Mouse (Mus musculus): ENCODE data around the gene Ankrd11. TPM values are rescaled to one million over a fixed set of nuclear protein-coding genes. Genes with fewer than 3 reads are reported as not detected.

Gene Ankrd11
- polyA plus RNA-seq, 1 experiment from 2014 or later: 53.8 TPM

GRCm38 (mm10) chr8:123042974-123043625, 1.0 kb upstream of the Ankrd11 start:
- ATAC-seq (replicated peaks; ENCODE audit: low FRiP score): no peak
- Histone ChIP-seq H3K27me3 (replicated peaks; ENCODE audit: control insufficient read depth, insufficient read depth, low read length) (no peaks in the 10 kb centered on the region), H3K4me3 (ENCODE audit: low read depth, low read length) (peak overlapping the region; percentile 100), H3K9ac (ENCODE audit: low read depth, low read length) (peak overlapping the region; percentile 95), H3K4me1 (replicated peaks; ENCODE audit: control insufficient read depth, insufficient read depth, low read length) (peaks cover 27% of the 10 kb centered on the region), H3K4me2 (peak overlapping the region; percentile 78), H3K27ac (ENCODE audit: low read depth, low read length) (peak overlapping the region; percentile 98), H3K36me3 (ENCODE audit: control insufficient read depth, insufficient read depth, low read length) (no peaks in the 10 kb centered on the region), H3K9me3 (ENCODE audit: control insufficient read depth, low read length) (no peaks in the 10 kb centered on the region)
- no peak for DNase-seq (ENCODE audit: low spot score)
- WGBS: 18% methylated on average over 22 of the region's 22 CpGs

GRCm38 (mm10) chr8:123041774-123042105, 337 bp downstream of the Ankrd11 start:
- no peak for ATAC-seq (replicated peaks; ENCODE audit: low FRiP score)
- H3K36me3 ChIP-seq (ENCODE audit: control insufficient read depth, insufficient read depth, low read length): no peaks in the 10 kb centered on the region

GRCm38 (mm10) chr8:123041008-123041773, 886 bp downstream of the Ankrd11 start:
- H3K9ac ChIP-seq (ENCODE audit: low read depth, low read length): peak overlapping the region; percentile 100
- DNase-seq (ENCODE audit: low spot score): peak; percentile 67
- peak overlapping the region; percentile 100 for H3K4me3 ChIP-seq (ENCODE audit: low read depth, low read length)
- H3K27ac ChIP-seq (ENCODE audit: low read depth, low read length): peak overlapping the region; percentile 97
- ATAC-seq (replicated peaks; ENCODE audit: low FRiP score): no peak
- H3K9me3 ChIP-seq (ENCODE audit: control insufficient read depth, low read length): no peaks in the 10 kb centered on the region
- H3K36me3 ChIP-seq (ENCODE audit: control insufficient read depth, insufficient read depth, low read length): no peaks in the 10 kb centered on the region
- H3K4me1 ChIP-seq (replicated peaks; ENCODE audit: control insufficient read depth, insufficient read depth, low read length): peaks cover 43% of the 10 kb centered on the region
- peak overlapping the region; percentile 77 for H3K4me2 ChIP-seq
- under 1% methylated on average over 69 of the region's 71 CpGs for WGBS
- no peaks in the 10 kb centered on the region for H3K27me3 ChIP-seq (replicated peaks; ENCODE audit: control insufficient read depth, insufficient read depth, low read length)

More at GRCm38 (mm10) chr8:123041774-123042105, 337 bp downstream of the Ankrd11 start:
- Histone ChIP-seq H3K4me3 (ENCODE audit: low read depth, low read length) (peak overlapping the region; percentile 100), H3K27me3 (replicated peaks; ENCODE audit: control insufficient read depth, insufficient read depth, low read length) (no peaks in the 10 kb centered on the region), H3K9ac (ENCODE audit: low read depth, low read length) (peak overlapping the region; percentile 100), H3K9me3 (ENCODE audit: control insufficient read depth, low read length) (no peaks in the 10 kb centered on the region), H3K27ac (ENCODE audit: low read depth, low read length) (peak overlapping the region; percentile 97), H3K4me1 (replicated peaks; ENCODE audit: control insufficient read depth, insufficient read depth, low read length) (peaks cover 38% of the 10 kb centered on the region), H3K4me2 (peak overlapping the region; percentile 77)
- DNase-seq (ENCODE audit: low spot score): no peak
- 2% methylated on average over 29 of the region's 60 CpGs for WGBS

DNA sequence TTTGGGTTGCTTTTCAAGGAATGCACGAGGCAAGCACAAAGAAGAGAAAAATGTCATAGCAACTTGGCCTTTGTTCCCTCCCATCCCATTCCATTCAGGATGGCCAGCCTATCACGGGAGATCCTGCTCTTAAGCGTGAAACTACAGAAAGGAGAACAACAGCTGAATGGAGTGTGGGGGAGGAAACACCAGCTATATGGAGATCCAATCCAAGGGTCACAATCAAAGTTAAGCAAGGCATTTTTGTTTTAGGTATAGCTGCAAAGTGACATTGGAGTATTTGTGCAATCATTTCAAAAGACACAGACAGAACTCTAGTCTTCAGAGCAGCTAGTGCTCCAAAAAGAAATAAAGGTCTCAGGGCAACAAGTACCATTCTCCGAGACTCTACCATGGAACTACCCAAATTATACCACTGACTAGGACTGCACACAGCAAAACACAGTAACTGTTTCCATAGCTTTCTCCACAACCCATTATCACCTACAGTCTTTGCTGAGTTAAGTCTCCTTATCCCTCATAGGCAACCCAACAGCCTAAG, 1.9 kb downstream of the Ankrd11 start:
- Histone ChIP-seq H3K4me3 (ENCODE audit: low read depth, low read length) (peak overlapping the region; percentile 100), H3K9me3 (ENCODE audit: control insufficient read depth, low read length) (no peaks in the 10 kb centered on the region), H3K36me3 (ENCODE audit: control insufficient read depth, insufficient read depth, low read length) (no peaks in the 10 kb centered on the region), H3K9ac (ENCODE audit: low read depth, low read length) (peak overlapping the region; percentile 100), H3K27ac (ENCODE audit: low read depth, low read length) (peak overlapping the region; percentile 97; the same call in 1 of the 2 replicates), H3K4me1 (replicated peaks; ENCODE audit: control insufficient read depth, insufficient read depth, low read length) (peaks cover 53% of the 10 kb centered on the region), H3K4me2 (peak overlapping the region; percentile 77), H3K27me3 (replicated peaks; ENCODE audit: control insufficient read depth, insufficient read depth, low read length) (no peaks in the 10 kb centered on the region)
- no peak for DNase-seq (ENCODE audit: low spot score)
- no peak for ATAC-seq (replicated peaks; ENCODE audit: low FRiP score)
- 21% methylated on average over 4 of the region's 4 CpGs for WGBS

GRCm38 (mm10) chr8:123039376-123040109, 2.5 kb downstream of the Ankrd11 start:
- Histone ChIP-seq H3K27me3 (replicated peaks; ENCODE audit: control insufficient read depth, insufficient read depth, low read length) (no peaks in the 10 kb centered on the region), H3K4me2 (peak overlapping the region; percentile 77), H3K36me3 (ENCODE audit: control insufficient read depth, insufficient read depth, low read length) (no peaks in the 10 kb centered on the region), H3K9me3 (ENCODE audit: control insufficient read depth, low read length) (no peaks in the 10 kb centered on the region), H3K27ac (ENCODE audit: low read depth, low read length) (no peak overlapping the region), H3K4me1 (replicated peaks; ENCODE audit: control insufficient read depth, insufficient read depth, low read length) (peaks cover 60% of the 10 kb centered on the region), H3K9ac (ENCODE audit: low read depth, low read length) (peak overlapping the region; percentile 100; the same call in 1 of the 2 replicates), H3K4me3 (ENCODE audit: low read depth, low read length) (peak overlapping the region; percentile 100)
- WGBS: 89% methylated on average over 11 of the region's 11 CpGs
- ATAC-seq (replicated peaks; ENCODE audit: low FRiP score): no peak
- DNase-seq (ENCODE audit: low spot score): no peak

- Histone ChIP-seq H3K9ac (ENCODE audit: low read depth, low read length) (no peak overlapping the region), H3K36me3 (ENCODE audit: control insufficient read depth, insufficient read depth, low read length) (no peaks in the 10 kb centered on the region), H3K4me2 (no peak overlapping the region), H3K9me3 (ENCODE audit: control insufficient read depth, low read length) (no peaks in the 10 kb centered on the region), H3K27ac (ENCODE audit: low read depth, low read length) (no peak overlapping the region), H3K27me3 (replicated peaks; ENCODE audit: control insufficient read depth, insufficient read depth, low read length) (no peaks in the 10 kb centered on the region), H3K4me3 (ENCODE audit: low read depth, low read length) (no peak overlapping the region), H3K4me1 (replicated peaks; ENCODE audit: control insufficient read depth, insufficient read depth, low read length) (peaks cover 67% of the 10 kb centered on the region)
- no peak for DNase-seq (ENCODE audit: low spot score)
- 68% methylated on average over 2 of the region's 2 CpGs for WGBS
- ATAC-seq (replicated peaks; ENCODE audit: low FRiP score): no peak
Observed at GRCm38 (mm10) chr8:123038351-123038750, 3.7 kb downstream of the Ankrd11 start.

- WGBS: 41% methylated on average over 11 of the region's 11 CpGs
- Histone ChIP-seq H3K4me1 (replicated peaks; ENCODE audit: control insufficient read depth, insufficient read depth, low read length) (peaks cover 71% of the 10 kb centered on the region), H3K9ac (ENCODE audit: low read depth, low read length) (no peak overlapping the region), H3K9me3 (ENCODE audit: control insufficient read depth, low read length) (no peaks in the 10 kb centered on the region), H3K4me3 (ENCODE audit: low read depth, low read length) (no peak overlapping the region), H3K27ac (ENCODE audit: low read depth, low read length) (peak overlapping the region; percentile 53), H3K36me3 (ENCODE audit: control insufficient read depth, insufficient read depth, low read length) (no peaks in the 10 kb centered on the region), H3K27me3 (replicated peaks; ENCODE audit: control insufficient read depth, insufficient read depth, low read length) (no peaks in the 10 kb centered on the region), H3K4me2 (peak overlapping the region; percentile 46)
- ATAC-seq (replicated peaks; ENCODE audit: low FRiP score): no peak
- DNase-seq (ENCODE audit: low spot score): no peak
Observed at GRCm38 (mm10) chr8:123037487-123037886, 4.6 kb downstream of the Ankrd11 start.

GRCm38 (mm10) chr8:123036956-123037355, 5.1 kb downstream of the Ankrd11 start:
- peak overlapping the region; percentile 53 for H3K27ac ChIP-seq (ENCODE audit: low read depth, low read length)
- peak; percentile 81 for ATAC-seq (replicated peaks; ENCODE audit: low FRiP score)
- no peaks in the 10 kb centered on the region for H3K36me3 ChIP-seq (ENCODE audit: control insufficient read depth, insufficient read depth, low read length)
- no peaks in the 10 kb centered on the region for H3K27me3 ChIP-seq (replicated peaks; ENCODE audit: control insufficient read depth, insufficient read depth, low read length)
- H3K4me1 ChIP-seq (replicated peaks; ENCODE audit: control insufficient read depth, insufficient read depth, low read length): peaks cover 77% of the 10 kb centered on the region
- H3K4me3 ChIP-seq (ENCODE audit: low read depth, low read length): no peak overlapping the region
- no peaks in the 10 kb centered on the region for H3K9me3 ChIP-seq (ENCODE audit: control insufficient read depth, low read length)
- no peak overlapping the region for H3K9ac ChIP-seq (ENCODE audit: low read depth, low read length)
- H3K4me2 ChIP-seq: peak overlapping the region; percentile 46
- no peak for DNase-seq (ENCODE audit: low spot score)
- 32% methylated on average over 3 of the region's 3 CpGs for WGBS
